Mouse (Mus musculus): ENCODE results near the gene Zfp36l2. TPM values are rescaled to one million over a fixed set of nuclear protein-coding genes. Genes with fewer than 3 reads are reported as not detected.

The Zfp36l2 gene
- total and polyA plus RNA-seq, 2 experiments from 2014 or later, result 5.5 to 16.7 TPM

- ATAC-seq (no peak), DNase-seq (ENCODE audit: low spot score) (no peak)
- H3K4me2 ChIP-seq (ENCODE audit: low read depth, low read length), result no peak overlapping the region
- no peak overlapping the region for H3K9ac ChIP-seq (replicated peaks; ENCODE audit: low read length)
- TF ChIP-seq CTCF (IDR thresholded peaks at IDR 0.05; ENCODE audit: low read depth), result no peak
- H3K4me3 ChIP-seq (ENCODE audit: low read length), result no peak overlapping the region
- H3K9me3 ChIP-seq (ENCODE audit: low read length), result no peaks in the 10 kb centered on the region
- H3K36me3 ChIP-seq (ENCODE audit: insufficient read depth, low read length), result no peaks in the 10 kb centered on the region
- 68% methylated on average over 6 of the region's 6 CpGs for WGBS
- H3K27ac ChIP-seq, result no peak overlapping the region
- 0 out of 2 replicates have a peak, but pooled peaks cover 9% of the 10 kb centered on the region for H3K4me1 ChIP-seq (ENCODE audit: insufficient read depth, low read length)
- H3K27me3 ChIP-seq (ENCODE audit: insufficient read depth, low read length), result no peaks in the 10 kb centered on the region
Measured at GRCm38 (mm10) chr17:84141691-84142090, 46.1 kb downstream of the Zfp36l2 start.

- no peak overlapping the region for H3K27ac ChIP-seq
- ATAC-seq, result no peak
- H3K4me3 ChIP-seq (ENCODE audit: low read length), result no peak overlapping the region
- H3K36me3 ChIP-seq (ENCODE audit: insufficient read depth, low read length), result no peaks in the 10 kb centered on the region
- no peaks in the 10 kb centered on the region for H3K27me3 ChIP-seq (ENCODE audit: insufficient read depth, low read length)
- H3K4me1 ChIP-seq (ENCODE audit: insufficient read depth, low read length), result 0 out of 2 replicates have a peak, but pooled peaks cover 6% of the 10 kb centered on the region
- WGBS, result 79% methylated on average over 10 of the region's 10 CpGs
- no peak overlapping the region for H3K4me2 ChIP-seq (ENCODE audit: low read depth, low read length)
- H3K9me3 ChIP-seq (ENCODE audit: low read length), result no peaks in the 10 kb centered on the region
- H3K9ac ChIP-seq (replicated peaks; ENCODE audit: low read length), result no peak overlapping the region
- no peak for TF ChIP-seq CTCF (IDR thresholded peaks at IDR 0.05; ENCODE audit: low read depth)
- no peak for DNase-seq (ENCODE audit: low spot score)
Measured at GRCm38 (mm10) chr17:84140822-84141507, 46.8 kb downstream of the Zfp36l2 start.

GRCm38 (mm10) chr17:84137393-84138171, 50.2 kb downstream of the Zfp36l2 start:
- no peaks in the 10 kb centered on the region for H3K36me3 ChIP-seq (ENCODE audit: insufficient read depth, low read length)
- no peak for TF ChIP-seq CTCF (IDR thresholded peaks at IDR 0.05; ENCODE audit: low read depth)
- H3K4me1 ChIP-seq (ENCODE audit: insufficient read depth, low read length), result no peaks in the 10 kb centered on the region
- H3K9me3 ChIP-seq (ENCODE audit: low read length), result no peaks in the 10 kb centered on the region
- no peak overlapping the region for H3K4me3 ChIP-seq (ENCODE audit: low read length)
- no peak overlapping the region for H3K27ac ChIP-seq
- 92% methylated on average over 11 of the region's 11 CpGs for WGBS
- ATAC-seq, result no peak
- DNase-seq (ENCODE audit: low spot score), result no peak
- H3K27me3 ChIP-seq (ENCODE audit: insufficient read depth, low read length), result no peaks in the 10 kb centered on the region
- H3K9ac ChIP-seq (replicated peaks; ENCODE audit: low read length), result no peak overlapping the region
- H3K4me2 ChIP-seq (ENCODE audit: low read depth, low read length), result no peak overlapping the region

GRCm38 (mm10) chr17:84136669-84137392, 50.9 kb downstream of the Zfp36l2 start:
- no peaks in the 10 kb centered on the region for H3K9me3 ChIP-seq (ENCODE audit: low read length)
- no peaks in the 10 kb centered on the region for H3K4me1 ChIP-seq (ENCODE audit: insufficient read depth, low read length)
- H3K27me3 ChIP-seq (ENCODE audit: insufficient read depth, low read length), result no peaks in the 10 kb centered on the region
- no peak overlapping the region for H3K4me2 ChIP-seq (ENCODE audit: low read depth, low read length)
- no peaks in the 10 kb centered on the region for H3K36me3 ChIP-seq (ENCODE audit: insufficient read depth, low read length)
- WGBS, result 47% methylated on average over 10 of the region's 10 CpGs
- H3K9ac ChIP-seq (replicated peaks; ENCODE audit: low read length), result no peak overlapping the region
- DNase-seq (ENCODE audit: low spot score) (no peak), ATAC-seq (no peak; the same call in 1 of the 2 replicates)
- H3K4me3 ChIP-seq (ENCODE audit: low read length), result no peak overlapping the region
- H3K27ac ChIP-seq, result no peak overlapping the region
- TF ChIP-seq CTCF (IDR thresholded peaks at IDR 0.05; ENCODE audit: low read depth), result no peak

- Histone ChIP-seq H3K36me3 (ENCODE audit: insufficient read depth, low read length) (no peaks in the 10 kb centered on the region), H3K4me3 (ENCODE audit: low read length) (no peak overlapping the region), H3K9me3 (ENCODE audit: low read length) (no peaks in the 10 kb centered on the region), H3K27ac (no peak overlapping the region), H3K9ac (replicated peaks; ENCODE audit: low read length) (no peak overlapping the region), H3K27me3 (ENCODE audit: insufficient read depth, low read length) (no peaks in the 10 kb centered on the region), H3K4me2 (ENCODE audit: low read depth, low read length) (no peak overlapping the region), H3K4me1 (ENCODE audit: insufficient read depth, low read length) (no peaks in the 10 kb centered on the region)
- no peak for TF ChIP-seq CTCF (IDR thresholded peaks at IDR 0.05; ENCODE audit: low read depth)
- DNase-seq (ENCODE audit: low spot score), result no peak
- no peak; the same call in 1 of the 2 replicates for ATAC-seq
- 82% methylated on average over 4 of the region's 4 CpGs for WGBS
Measured at GRCm38 (mm10) chr17:84136217-84136616, 51.5 kb downstream of the Zfp36l2 start.

GRCm38 (mm10) chr17:84135243-84135642, 52.5 kb downstream of the Zfp36l2 start:
- Histone ChIP-seq H3K4me1 (ENCODE audit: insufficient read depth, low read length) (no peaks in the 10 kb centered on the region), H3K36me3 (ENCODE audit: insufficient read depth, low read length) (no peaks in the 10 kb centered on the region), H3K4me3 (ENCODE audit: low read length) (no peak overlapping the region), H3K9me3 (ENCODE audit: low read length) (no peaks in the 10 kb centered on the region), H3K27me3 (ENCODE audit: insufficient read depth, low read length) (no peaks in the 10 kb centered on the region), H3K4me2 (ENCODE audit: low read depth, low read length) (no peak overlapping the region), H3K9ac (replicated peaks; ENCODE audit: low read length) (no peak overlapping the region), H3K27ac (no peak overlapping the region)
- ATAC-seq, result no peak
- no peak for TF ChIP-seq CTCF (IDR thresholded peaks at IDR 0.05; ENCODE audit: low read depth)
- DNase-seq (ENCODE audit: low spot score), result no peak
- WGBS, result 58% methylated on average over 7 of the region's 7 CpGs
